Mouse (Mus musculus) ES-CJ7 (cell line): Measurements from ENCODE around the gene Gm9945.

Experiments
- DNase-seq: peaks from one replicate; pipeline ENCODE4 v3.0.0; 2011; ENCODE audit warnings: low read depth, low spot score

The Gm9945 gene

GRCm38 (mm10) chr11:53522930-53523329 is 43.0 kb downstream of the Gm9945 start:
- no peak for DNase-seq

GRCm38 (mm10) chr11:53523545-53524405 is 43.8 kb downstream of the Gm9945 start:
- no peak for DNase-seq

- peak; percentile 80 for DNase-seq
Observed at GRCm38 (mm10) chr11:53524905-53525304, 44.9 kb downstream of the Gm9945 start.

GRCm38 (mm10) chr11:53525461-53525860 is 45.5 kb downstream of the Gm9945 start:
- peak; percentile 73 for DNase-seq

GRCm38 (mm10) chr11:53528397-53529252 is 48.7 kb downstream of the Gm9945 start:
- DNase-seq: no peak

GRCm38 (mm10) chr11:53529253-53529557 is 49.2 kb downstream of the Gm9945 start:
- DNase-seq: no peak

- no peak for DNase-seq
Observed at GRCm38 (mm10) chr11:53530001-53530400, 50.0 kb downstream of the Gm9945 start.
